Mouse (Mus musculus): ENCODE data around the gene Vim. TPM values are rescaled to one million over a fixed set of nuclear protein-coding genes. Genes with fewer than 3 reads are reported as not detected.
A peak's percentile ranks its signal among the peaks of the same experiment; 100 is the strongest.

The Vim gene
- 10 to 100 TPM; 50.9 to 65.9 TPM for total RNA-seq (2021)

DNA sequence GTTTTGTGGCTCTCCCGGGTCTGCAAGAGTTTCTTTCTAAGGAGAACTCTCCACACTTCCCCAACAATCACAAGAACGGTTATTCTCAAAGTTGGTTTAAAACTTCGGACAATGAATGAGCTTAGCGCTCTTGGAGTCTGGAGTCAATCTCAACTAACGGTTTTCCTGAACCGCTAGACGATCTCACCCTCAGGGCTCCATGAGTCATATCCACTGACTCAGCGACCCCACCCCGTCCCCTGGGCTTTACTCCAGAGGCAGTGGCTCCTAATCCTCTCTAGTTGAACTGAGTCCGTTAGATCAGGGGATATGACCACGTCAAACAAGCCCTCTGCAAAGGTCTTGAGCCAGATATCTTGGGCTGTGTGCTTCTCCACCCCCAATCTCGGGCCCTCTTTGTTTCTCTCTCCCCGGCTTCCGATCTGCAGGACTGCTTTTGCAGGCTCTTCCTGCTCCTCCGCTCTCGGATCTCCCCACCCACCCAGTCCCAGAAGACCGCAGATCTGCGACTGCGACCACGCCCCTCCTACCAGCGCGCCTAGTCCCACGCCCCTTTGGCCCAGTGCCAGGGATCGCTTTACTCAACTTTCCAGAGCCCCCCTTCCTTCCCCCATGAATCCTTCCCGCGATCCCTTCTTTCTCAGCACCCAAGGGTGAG lies at the start of gene Vim:
Gene Vim (plus strand): TSS at position 520 of the 658 bp plus-strand sequence.
- peak; percentile 38 to 39 for DNase-seq

DNA sequence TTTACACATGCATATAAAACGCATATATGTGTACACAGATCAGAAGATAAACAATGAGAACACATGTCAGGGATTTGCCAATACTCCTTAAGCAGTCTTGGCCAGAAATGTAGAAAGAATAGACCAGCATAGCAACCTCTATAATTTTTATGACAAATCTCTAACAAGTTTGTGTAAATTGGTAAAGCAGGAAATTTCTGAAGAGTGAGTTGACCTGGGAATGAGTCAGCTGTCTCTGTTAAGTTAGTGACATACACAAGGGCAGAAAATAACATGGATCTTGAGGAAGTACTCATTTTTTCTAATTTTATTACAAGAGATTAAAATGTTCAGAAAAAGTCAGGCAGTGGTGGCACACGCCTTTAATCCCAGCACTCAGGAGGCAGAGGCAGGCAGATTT lies 47.5 kb upstream of the Vim start:
- DNase-seq, result no peak

DNA sequence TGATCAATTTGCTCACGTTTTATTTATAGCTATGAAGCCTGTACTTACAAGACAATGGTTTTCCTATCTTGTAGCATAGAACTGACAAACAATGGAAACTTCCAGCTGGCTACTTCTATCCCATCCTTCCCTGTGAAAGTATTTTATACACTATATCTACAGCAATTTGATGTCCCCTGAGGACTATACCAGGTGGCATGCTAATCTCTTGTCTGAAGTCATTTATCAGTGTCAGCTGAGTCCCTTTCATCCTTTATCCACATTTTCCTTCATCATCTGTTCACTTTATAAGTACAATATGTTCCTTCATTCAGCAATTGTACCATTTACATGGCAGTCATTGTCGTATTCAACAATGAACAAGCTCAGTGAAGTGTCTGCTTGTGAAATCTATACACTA lies 46.6 kb upstream of the Vim start:
- no peak for DNase-seq

DNA sequence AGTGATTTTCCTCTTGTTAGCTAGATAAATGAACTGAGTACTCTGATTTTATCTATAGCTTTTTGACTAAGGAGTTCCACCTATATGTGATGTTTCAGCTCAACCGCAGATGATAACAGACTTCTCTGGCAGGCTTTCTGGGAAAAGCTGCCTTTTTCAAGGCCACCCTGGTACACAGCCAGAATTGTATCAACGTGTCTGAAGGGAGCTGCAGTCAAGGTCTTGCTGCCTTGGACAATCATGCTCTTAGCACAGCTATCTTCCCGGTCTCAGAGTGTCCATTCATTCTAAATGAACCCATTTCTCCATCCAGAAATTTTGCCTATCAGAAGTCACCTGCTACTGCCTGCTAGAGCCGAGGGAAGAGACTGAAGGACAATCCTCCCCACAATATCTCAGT lies 46.2 kb upstream of the Vim start:
- DNase-seq, result no peak

DNA sequence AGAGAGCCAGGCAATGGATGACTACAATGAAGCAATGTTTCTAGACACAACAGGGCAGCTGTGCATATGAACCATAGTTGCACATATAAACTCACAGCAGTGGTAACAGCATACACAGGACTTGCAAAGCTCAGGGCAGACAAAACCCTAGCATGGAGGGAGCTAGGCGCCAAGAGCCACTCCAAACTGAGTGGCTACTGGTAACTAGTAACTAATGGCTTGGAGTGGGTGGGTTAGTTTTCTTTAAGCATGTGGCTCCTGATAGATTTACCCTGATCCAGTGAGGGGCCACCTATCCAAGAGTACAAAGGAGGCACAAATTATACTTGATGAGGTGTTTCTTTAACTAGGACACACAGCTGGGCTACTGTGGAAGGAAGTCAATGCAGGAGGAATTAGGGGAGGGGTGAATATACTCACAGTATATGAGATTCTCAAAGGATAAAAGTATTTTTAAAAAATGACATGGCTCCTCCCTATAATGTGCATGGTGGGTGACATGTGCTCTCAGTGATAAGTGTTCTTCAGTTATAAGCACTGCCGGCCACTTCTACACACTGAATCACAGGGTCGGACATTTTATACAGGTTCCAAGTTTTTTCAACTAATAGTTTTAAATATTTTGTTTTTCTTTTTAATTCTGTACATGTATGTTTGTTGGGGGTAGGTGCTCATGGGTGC lies 44.3 kb upstream of the Vim start:
- DNase-seq, result no peak

DNA sequence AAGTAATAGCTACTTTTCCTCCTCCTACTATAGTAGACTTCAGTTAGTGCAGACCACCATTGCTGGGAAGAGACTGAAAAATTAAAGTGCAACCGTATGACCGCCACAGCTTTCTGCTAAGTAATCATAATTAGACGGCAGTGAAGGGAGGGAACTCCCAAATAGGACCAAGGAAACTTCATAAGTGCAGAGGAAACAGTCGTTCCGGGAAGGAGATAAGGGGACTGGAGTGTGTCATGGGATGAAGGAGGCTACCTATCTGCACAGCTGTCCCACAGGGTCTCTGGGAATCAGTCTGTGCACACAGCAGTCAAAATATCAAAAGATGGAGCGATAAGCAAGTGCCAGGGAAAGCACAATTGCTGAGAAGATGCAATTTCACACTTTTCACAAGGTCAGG lies 43.1 kb upstream of the Vim start:
- no peak for DNase-seq

DNA sequence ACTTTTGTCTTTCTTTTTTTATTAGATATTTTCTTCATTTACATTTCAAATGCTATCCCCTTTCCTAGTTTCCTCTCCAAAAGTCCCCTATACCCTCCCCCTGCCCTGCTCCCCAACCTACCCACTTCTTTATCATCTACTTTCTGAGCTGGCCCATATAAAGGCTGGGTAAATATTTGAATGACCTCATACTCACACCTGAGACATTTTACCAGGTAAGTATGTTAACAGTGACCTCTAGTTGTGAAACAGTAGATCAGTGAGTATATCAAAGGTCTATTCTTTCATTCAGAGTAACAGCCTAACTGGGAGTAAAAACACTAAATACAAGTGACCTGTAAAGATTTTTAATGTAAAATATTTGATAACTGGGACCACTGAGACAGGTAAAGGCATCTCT lies 37.0 kb upstream of the Vim start:
- DNase-seq, result no peak

DNA sequence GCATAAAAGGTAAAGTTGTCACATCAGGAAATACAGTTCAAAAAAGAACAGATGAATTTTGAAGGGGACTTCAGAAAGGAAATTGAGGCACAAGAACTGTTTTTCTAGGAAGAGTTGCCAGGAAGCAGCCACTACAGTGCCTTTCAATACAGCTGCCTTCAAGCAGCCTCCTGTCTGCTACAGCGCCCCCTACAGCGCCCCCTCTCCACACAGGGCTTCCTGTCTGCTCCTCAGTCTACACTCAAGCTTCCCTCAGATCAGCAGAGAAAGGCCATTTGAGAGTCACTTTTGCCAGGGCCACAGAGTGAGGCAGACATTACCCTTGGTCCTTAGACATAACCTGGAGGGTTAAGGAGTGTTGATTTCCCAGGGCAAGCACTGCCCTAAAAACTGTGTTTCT lies 36.0 kb upstream of the Vim start:
- no peak for DNase-seq

DNA sequence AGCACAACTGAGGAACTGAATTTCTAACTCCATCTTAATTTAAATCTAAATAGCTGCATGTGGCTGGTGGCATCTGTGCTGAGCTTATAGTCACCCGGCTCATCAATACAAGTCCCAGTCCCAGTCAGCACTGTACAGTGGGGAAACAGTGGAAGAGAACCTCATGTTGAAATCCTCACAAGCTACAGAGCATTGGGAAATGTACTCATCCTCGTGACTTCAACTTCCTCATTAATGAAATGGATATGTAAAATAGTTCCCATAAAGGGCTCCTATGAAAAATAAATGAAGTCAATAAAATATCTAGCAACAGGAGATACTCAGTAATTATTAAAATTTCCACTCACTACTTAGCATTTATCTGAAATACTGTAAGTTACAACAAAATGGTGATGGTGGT lies 35.5 kb upstream of the Vim start:
- no peak for DNase-seq

DNA sequence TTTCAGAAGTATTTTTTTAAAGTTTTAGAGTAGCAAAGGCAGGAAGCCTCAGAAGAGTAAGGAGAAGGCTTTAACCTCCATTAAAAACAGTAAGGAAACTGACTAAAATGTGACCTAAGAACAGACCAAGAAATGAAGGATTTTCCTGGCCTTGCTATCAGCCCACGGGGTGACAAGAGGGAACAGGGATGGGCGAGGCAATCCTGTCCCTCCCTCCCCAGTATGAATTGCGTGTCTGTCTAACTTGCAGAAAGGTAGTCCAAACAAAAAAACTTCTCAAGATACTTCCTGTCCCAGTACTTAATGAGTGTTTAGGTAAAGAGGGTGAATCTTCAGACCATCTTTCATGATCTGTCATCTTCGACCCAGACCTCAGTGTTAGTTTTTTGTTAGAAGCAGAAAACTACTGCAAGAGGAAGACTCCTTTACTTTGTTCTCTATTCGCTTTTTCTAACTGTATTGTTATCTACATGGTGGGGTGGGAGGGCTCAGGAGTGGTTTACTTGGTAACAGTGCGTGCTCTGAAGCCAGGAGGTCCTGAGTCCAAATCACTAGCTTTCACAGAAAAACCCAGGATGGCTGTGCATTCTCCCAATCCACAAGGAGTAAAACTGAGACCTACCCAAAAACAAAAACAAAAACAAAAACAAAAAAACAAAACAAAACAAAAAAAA lies 34.9 kb upstream of the Vim start:
- no peak for DNase-seq

DNA sequence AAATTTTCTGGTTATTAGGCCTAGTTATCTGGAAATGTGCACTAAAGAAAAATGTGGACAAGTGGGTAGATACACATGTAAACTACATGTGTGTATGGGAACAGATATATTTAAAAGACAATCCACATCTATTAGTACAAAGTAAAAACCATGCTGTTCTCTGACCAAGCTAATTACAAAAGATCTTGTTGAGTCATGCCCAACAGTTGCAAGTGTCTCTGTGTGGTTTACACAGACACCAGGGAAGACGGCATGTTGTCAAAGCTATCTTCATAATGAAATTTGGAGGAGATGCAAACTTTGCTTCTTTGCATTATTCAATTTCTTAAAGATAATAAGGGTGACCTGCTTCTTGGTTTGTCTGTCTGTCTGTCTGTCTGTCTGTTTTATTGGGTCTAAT lies 33.9 kb upstream of the Vim start:
- DNase-seq, result no peak

DNA sequence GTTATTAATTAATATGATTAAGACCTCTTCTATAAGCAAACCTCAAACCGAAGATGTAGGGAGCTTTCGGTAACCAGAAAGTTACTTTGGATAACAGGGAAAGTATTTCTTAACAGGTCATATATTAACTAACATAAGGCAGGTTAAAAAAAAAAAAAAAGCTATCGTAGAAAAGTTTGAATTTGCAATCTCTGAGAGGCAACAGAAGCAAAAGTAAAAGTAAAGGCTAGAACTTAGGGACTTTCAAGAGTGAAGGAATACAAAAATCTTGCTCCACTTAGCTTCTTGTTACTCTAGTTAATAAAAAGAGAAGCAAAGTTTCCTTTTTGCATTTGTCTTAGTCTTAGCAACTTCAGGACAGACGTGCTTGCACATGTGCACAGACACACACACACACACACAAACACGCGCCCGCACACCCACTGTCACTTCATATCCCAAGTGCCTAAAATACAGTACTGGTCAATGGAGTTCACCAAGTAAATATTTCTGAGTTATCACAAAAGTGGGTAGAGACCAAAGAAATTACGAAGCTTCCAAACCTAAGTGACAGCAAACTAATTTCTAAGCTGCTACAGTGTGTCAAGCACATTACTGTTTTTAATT lies 30.1 kb upstream of the Vim start:
- DNase-seq, result no peak

DNA sequence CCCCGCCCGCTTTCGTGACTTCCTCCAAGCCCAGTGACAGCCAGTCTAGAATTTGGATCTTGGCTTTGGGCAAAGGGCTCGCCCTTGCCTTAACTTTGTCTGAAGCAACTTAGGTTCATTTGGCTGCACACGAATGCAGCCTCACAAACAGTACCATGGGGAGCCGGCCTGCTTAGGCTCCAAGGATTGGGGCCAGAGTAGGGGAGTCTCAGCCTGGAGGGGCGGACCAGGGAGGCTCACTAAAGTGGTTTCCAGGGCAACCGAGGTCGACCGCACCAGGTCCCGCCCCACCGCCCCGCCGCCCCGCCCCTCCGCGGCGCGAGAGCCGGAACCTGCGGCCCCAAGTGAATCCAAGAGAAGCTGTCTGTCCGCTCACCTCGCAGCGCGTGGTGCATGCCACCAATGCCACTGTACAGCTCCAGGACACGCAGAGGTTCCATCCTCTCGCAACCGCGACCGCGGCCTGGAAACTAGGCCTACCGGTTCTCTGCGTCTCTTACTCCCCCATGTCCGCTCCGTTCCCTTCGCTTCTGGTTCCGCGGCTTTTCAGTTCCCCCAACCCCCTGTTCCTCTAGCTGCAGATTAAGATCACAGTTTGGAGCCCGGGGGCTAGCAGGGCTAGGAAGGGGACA lies 29.4 kb upstream of the Vim start, which contains the start of gene Trdmt1:
Gene Trdmt1 (minus strand): TSS at position 476 of the 632 bp plus-strand sequence.
- DNase-seq, result peak; percentile 81 to 85

DNA sequence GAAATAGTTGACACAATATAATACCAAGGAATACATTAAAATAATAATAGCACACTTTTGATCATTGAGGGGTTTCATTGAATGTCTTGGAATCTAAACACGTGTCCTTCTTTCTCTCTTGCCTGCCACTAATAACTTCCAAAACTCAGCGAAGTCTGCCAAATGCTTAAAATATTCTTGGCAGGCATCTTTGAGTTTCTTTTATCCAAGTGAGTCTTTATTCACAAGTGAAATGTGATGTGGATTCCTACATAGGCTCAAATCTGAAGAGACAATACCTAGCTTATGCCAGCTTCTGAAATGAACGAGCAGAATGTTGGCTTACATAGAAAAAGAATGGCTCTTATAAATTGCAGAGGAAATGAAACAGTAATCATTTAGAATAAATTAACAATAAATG lies 25.0 kb upstream of the Vim start:
- DNase-seq, result no peak

DNA sequence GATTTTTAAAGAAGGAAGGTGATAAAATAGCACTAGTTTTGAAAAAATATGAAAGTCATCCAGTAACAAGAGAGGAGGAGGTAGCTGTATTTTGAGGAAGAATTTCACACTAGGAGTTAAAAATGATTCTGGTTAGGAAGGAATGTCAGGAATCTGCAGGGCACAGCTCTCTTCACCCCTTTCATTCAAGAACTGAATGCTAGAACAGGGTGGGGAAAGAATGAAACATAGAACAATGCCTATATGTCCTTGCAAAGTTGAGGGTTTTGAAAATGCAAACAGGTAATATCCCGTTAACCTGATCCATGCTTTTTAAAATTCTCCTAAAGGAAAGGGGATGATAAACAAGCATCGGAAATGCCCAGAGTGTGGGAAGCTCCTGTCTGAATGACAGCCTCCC lies 19.8 kb upstream of the Vim start:
- no peak for DNase-seq

DNA sequence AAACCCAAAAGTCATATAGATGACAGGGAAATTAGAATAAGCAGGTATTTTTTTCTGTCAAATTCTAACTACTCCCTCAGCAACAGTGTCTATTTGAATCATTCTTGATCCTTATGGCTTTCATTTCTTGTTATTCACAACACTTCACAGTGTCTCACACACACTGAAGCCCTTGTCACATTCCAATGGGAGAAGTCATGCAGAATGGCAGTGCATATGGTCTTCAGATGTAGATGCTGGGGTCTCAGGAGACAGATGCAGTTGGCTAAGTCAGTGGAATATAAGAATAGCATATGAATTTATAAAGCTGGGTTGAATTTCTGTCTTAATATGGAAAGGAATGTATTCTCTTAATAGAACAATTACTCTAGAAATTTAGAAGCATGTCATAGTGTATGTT lies 17.5 kb upstream of the Vim start:
- DNase-seq, result no peak

DNA sequence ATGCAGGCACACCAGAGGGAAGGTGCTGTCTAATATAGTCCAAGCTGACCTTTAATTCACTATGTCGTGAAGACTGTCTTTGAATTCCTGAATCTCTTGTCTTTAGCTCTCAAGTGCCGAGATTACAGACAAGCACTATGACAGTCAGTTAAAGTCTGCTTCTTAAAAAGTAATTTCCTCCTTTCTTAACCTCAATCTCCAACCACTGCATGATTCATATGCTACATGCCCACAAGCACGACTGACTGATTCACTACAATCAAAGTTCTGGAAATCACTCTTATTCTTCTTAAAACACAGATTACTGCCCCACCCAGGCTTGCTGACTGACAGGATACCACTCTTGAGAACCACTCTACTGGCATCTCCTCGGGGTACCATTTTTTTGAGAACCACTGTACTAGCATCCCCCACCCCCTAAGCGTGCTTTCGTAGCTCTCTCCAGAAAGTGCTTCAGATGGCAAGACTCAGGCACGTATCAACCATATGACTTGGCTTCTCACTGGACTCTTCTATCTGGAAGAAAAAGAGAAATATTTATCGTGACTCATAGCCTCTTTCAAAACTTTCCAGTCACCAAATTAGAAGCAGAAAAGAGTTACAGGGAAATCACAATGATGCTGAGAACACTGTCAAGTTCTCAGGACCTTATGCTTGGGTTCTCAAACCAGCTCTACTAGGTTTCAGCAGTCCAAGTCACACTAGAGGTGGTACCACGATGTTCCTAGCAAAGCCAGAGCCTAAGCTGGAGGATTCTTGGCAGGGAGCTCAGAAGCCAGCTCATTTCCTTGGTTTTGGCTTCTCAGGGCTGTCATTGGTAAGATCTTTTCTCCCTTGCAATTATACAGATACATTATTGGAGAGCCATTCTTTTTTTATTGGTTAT lies 16.3 kb upstream of the Vim start:
- DNase-seq, result no peak

DNA sequence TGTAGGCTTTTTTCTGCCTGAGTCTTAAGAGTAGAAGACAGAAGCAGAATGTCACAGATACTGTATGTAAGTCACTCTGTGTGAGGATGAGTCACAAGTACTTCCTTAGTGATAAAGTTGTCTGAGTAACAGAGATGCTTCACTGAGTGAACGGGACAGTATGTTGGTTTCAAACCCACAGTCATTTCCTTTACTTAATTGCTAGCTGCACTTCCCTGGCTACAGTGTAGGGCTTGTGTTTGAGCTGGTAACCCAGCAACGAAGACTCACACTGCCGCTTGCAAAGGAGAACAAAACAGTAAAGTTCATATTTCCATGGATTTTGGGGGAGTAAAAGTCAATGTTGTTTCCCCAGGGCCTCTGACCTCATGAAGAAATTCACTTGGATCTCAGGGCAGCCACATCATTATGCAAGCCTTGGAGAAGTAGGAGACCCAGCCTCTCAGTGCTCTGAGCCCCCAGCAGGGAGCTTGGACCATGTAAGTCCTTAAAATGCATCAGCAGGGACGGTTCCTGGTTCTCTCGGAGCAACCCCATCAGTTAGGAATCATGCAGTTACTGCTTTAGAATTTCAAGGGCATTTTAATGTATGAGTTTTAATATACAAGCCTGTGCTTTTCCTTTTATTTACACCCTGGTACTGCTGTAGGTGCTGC lies 15.0 kb upstream of the Vim start:
- no peak for DNase-seq

DNA sequence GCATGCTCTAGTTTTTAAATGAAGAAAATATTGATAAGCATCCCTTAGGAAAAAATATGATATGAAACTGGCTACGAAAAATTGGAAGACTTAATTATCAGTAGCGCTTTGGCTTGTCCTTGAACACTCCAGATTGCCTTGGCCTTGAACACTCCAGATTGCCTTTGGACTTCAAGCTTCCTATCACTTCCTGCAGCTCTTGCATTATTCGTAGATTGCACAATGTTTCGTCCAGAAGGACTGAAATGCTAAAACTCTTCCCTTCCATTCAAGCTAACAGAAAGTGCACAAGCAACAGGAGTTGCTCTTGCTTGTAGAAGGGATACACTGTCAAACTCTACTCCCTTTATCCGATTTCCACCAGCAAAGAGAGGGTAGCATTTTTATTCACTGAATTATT lies 14.4 kb upstream of the Vim start:
- DNase-seq, result no peak

DNA sequence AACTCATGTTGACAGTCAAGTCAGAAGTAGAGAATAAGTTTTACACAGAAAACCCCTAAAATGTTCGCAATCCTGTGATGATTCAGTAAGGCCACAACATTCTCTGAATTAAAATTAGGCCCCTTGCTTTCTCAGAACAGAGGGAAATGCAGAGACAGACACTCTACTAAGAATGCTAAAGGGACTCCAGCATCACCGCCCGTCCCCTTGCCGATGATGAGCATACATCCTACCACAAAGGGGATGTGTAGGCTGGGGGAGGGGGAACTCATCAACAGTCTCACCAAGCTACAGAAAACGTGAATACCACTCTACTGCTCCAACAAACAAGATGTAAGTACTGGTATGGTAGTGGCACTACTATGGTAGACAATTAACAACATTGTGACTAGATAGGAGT lies 14.0 kb upstream of the Vim start:
- DNase-seq, result no peak

DNA sequence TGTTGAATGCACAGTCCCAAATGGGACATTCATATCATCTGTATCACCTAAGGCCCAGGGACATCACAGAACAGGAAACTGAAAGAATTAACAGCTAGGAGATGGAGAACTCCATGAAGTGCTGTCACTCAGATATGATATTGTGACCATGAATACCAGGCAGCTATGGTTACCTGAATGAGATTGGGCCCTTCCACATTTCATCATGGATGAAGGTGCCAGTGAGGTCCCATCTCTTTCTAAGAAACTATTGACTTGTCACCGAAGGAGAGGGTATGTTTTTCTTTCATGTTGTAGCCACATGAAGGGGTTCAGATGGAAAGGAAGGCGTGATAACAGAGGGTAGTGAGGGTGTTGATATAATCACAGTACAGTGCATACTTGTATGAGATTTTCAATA lies 13.3 kb upstream of the Vim start:
- DNase-seq, result no peak

All from layer of hippocampus, postnatal 36 days (tissue).